Mouse (Mus musculus) MEL (cell line): ENCODE data around the gene Dctn1.

Experiments used
- CHD1 ChIP-seq: IDR thresholded peaks from 2 replicates; pipeline ENCODE4 v1.6.1; 2012; ENCODE audit warnings: low read depth, mild to moderate bottlenecking, inconsistent platforms, low read length, improper control_type of control experiment
- CHD2 ChIP-seq: IDR thresholded peaks from 2 replicates; pipeline ENCODE4 v1.6.1; 2011; ENCODE audit warnings: low read length, improper control_type of control experiment
- CTCF ChIP-seq, 3 experiments: IDR thresholded peaks in 2 of 3; conservative IDR thresholded peaks in 1 of 3; 2 replicates each; pipeline ENCODE4 v1.5.1; 2011 to 2012; ENCODE audit warnings: low read length in 3 of 3, low read depth in 2 of 3, mild to moderate bottlenecking in 2 of 3, improper control_type of control experiment in 1 of 3, inconsistent platforms in 1 of 3, mixed read lengths in 1 of 3, moderate library complexity in 1 of 3; ENCODE audit not compliant: control insufficient read depth in 1 of 3, insufficient read depth in 1 of 3, poor library complexity in 1 of 3, severe bottlenecking in 1 of 3
- ELF1 ChIP-seq: IDR thresholded peaks from 2 replicates; pipeline ENCODE4 v1.6.1; 2014; ENCODE audit warnings: low read depth, mild to moderate bottlenecking, inconsistent platforms, low read length, improper control_type of control experiment, moderate library complexity
- EP300 ChIP-seq, 2 experiments: IDR thresholded peaks; 2 replicates each; pipeline ENCODE4 v1.6.1; 2011; ENCODE audit warnings: improper control_type of control experiment in 2 of 2, low read length in 2 of 2, low read depth in 1 of 2, mild to moderate bottlenecking in 1 of 2
- GATA1 ChIP-seq: IDR thresholded peaks from 2 replicates; pipeline ENCODE4 v1.6.1; 2011; ENCODE audit warnings: low read depth, low read length, improper control_type of control experiment
- POLR2A ChIP-seq, 2 experiments: IDR thresholded peaks; 2 replicates each; pipeline ENCODE4 v1.6.1; 2011 to 2012; ENCODE audit warnings: low read length in 2 of 2, mild to moderate bottlenecking in 2 of 2, control low read depth in 1 of 2, improper control_type of control experiment in 1 of 2, low read depth in 1 of 2, moderate library complexity in 1 of 2; ENCODE audit not compliant: control insufficient read depth in 1 of 2, insufficient read depth in 1 of 2, poor library complexity in 1 of 2
- SMC3 ChIP-seq: IDR thresholded peaks from 2 replicates; pipeline ENCODE4 v1.6.1; 2011; ENCODE audit warnings: low read depth, low read length, improper control_type of control experiment
- USF1 ChIP-seq: IDR thresholded peaks from 2 replicates; pipeline ENCODE4 v1.6.1; 2014; ENCODE audit warnings: low read depth, mild to moderate bottlenecking, inconsistent platforms, low read length, improper control_type of control experiment, moderate library complexity
- USF2 ChIP-seq, 2 experiments: IDR thresholded peaks; 2 replicates each; pipeline ENCODE4 v1.6.1; 2011 to 2012; ENCODE audit warnings: improper control_type of control experiment in 2 of 2, low read length in 2 of 2, borderline replicate concordance in 1 of 2, inconsistent platforms in 1 of 2, low read depth in 1 of 2, mild to moderate bottlenecking in 1 of 2; ENCODE audit not compliant: insufficient read depth in 1 of 2

DNA sequence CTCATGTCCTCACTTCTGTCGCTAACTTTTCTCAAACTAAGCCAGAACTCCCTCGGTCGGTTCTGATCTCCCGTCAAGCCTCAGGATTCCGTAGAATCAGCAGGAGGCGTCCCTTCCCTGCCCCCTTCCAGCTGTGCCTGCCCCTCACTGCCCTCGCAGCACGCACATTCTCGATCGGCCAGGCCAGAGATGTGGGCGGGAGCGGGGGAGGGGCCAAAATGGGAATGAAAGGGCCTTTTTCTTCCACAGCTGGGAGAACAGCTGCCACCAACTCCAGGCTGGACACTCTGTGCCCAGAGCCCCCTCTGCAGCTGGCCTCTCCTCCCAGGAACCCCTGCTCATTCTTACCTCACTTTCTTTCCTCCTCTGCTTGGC, 28.2 kb upstream of the Dctn1 start:
- TF ChIP-seq CHD2 (no peak), EP300 (IDR thresholded peaks at IDR 0.05; ENCODE audit: low read depth in 1 of 2, low read length in 2 of 2) (no peak), POLR2A (IDR thresholded peaks at IDR 0.05; ENCODE audit: control insufficient read depth in 1 of 2, insufficient read depth in 1 of 2, low read depth in 1 of 2, low read length in 2 of 2, poor library complexity in 1 of 2) (peak; percentile 3 to 54; a peak in 1 of 4 replicates), CTCF (IDR thresholded peaks at IDR 0.05 in 2 of 3, conservative IDR thresholded peaks at IDR 0.05 in 1 of 3; ENCODE audit: control insufficient read depth in 1 of 3, insufficient read depth in 1 of 3, low read depth in 2 of 3, low read length in 3 of 3, poor library complexity in 1 of 3, severe bottlenecking in 1 of 3) (no peak), SMC3 (no peak), USF2 (IDR thresholded peaks at IDR 0.05; ENCODE audit: borderline replicate concordance in 1 of 2, insufficient read depth in 1 of 2, low read depth in 1 of 2, low read length in 2 of 2) (no peak), CHD1 (no peak), GATA1 (no peak), ELF1 (no peak), USF1 (no peak)
